Mouse (Mus musculus): ENCODE data around the gene Cpa2. TPM values are rescaled to one million over a fixed set of nuclear protein-coding genes. Genes with fewer than 3 reads are reported as not detected.

Gene Cpa2
- total and polyA plus RNA-seq, 3 experiments, result 0.12 to 0.43 TPM; not detected in 1

DNA sequence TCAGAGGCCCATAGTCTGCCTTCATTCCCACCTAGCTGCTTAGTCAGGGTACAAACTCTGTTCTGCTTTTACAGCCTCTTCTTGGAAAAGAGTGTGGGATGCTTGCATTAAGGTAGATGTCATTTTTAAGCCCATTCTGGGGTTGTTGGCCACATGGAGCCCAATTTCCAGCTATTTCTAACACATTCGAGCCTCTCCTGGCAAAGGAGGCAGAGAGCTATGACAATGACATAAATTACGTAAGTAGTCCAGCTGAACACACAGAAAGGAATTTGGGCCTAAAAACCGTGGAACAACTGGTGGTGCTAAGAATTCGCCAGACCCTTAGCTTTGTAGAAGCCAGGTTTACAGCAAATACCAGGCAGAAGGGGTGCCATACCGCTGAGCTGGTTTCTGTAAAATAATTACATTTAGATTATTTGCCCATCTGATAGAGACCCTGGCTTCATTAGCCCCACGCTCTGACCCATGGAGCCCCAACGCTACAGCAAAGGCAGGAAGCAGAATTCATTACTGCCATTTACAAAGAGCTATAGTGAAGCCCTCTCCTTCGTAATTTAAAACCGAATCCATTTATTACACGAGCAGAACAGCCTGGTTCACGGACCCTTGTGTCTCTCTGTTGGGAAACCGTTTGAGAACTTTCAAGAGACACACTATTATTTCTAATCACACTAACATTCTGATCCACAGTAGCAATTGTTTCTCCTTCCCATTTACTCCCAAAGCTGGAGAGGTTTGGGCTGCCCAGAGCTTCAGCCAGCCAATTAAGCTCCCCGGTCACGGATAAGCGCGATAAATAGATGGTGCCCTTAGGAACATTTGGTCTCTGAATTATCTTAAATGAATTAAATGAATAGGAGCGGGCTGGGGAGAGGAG lies 38.8 kb downstream of the Cpa2 start:
- Histone ChIP-seq H3K9me3 (replicated peaks; ENCODE audit: insufficient read depth, low read length) (no peaks in the 10 kb centered on the region), H3K27me3 (ENCODE audit: control insufficient read depth in 1 of 2, insufficient read depth in 2 of 2, low read length in 2 of 2) (peaks cover 0 to 1% of the 10 kb centered on the region in 2 experiments; a peak in 2 of 4 replicates), H3K27ac (ENCODE audit: control insufficient read depth, low read depth, low read length) (no peak overlapping the region), H3K9ac (ENCODE audit: control insufficient read depth, low read depth, low read length, poor library complexity, severe bottlenecking) (no peak overlapping the region), H3K79me2 (ENCODE audit: control insufficient read depth, insufficient read depth, low read length, poor library complexity) (no peaks in the 10 kb centered on the region), H3K4me1 (ENCODE audit: control insufficient read depth in 1 of 2, insufficient read depth in 2 of 2, low read length in 2 of 2) (no peaks in the 10 kb centered on the region), H3K4me3 (ENCODE audit: control insufficient read depth in 1 of 2, insufficient read depth in 1 of 2, low read depth in 2 of 2, low read length in 2 of 2) (no peak overlapping the region), H3K36me3 (ENCODE audit: control insufficient read depth in 1 of 2, insufficient read depth in 2 of 2, low read length in 2 of 2) (no peaks in the 10 kb centered on the region)
- DNase-seq (ENCODE audit: low read depth, low spot score), result no peak
- TF ChIP-seq EP300 (IDR thresholded peaks at IDR 0.05; ENCODE audit: low read depth in 1 of 2, low read length in 2 of 2) (no peak), ZMIZ1 (IDR thresholded peaks at IDR 0.05; ENCODE audit: low read depth, low read length) (no peak), TBP (IDR thresholded peaks at IDR 0.05; ENCODE audit: low read depth, low read length) (no peak), CHD2 (IDR thresholded peaks at IDR 0.05; ENCODE audit: low read length) (no peak), KAT2A (conservative IDR thresholded peaks at IDR 0.05; ENCODE audit: low read depth, low read length) (no peak), UBTF (IDR thresholded peaks at IDR 0.05; ENCODE audit: borderline replicate concordance, insufficient read depth, low read depth, low read length) (no peak), MAFK (IDR thresholded peaks at IDR 0.05; ENCODE audit: borderline replicate concordance, low read depth, low read length) (no peak), GABPA (IDR thresholded peaks at IDR 0.05; ENCODE audit: low read depth, low read length) (no peak)

DNA sequence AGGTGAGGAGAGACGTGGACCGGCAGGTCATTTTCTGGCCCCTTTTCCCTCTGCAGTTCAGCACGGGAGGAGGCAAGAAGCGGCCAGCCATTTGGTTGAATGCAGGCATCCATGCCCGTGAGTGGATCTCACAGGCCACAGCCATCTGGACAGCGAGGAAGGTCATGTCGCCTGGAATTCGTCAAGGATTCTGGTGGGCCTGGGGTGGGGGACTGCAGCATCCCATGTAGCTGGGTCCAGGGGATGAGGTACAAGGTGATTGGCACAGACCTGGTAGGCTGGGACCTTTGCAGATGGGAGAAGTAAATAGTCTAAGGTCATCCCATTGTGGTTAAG lies 39.4 kb downstream of the Cpa2 start:
- no peaks in the 10 kb centered on the region for H3K9me3 ChIP-seq (replicated peaks; ENCODE audit: insufficient read depth, low read length)
- DNase-seq (ENCODE audit: low read depth, low spot score), result no peak
- H3K79me2 ChIP-seq (ENCODE audit: control insufficient read depth, insufficient read depth, low read length, poor library complexity), result no peaks in the 10 kb centered on the region
- no peaks in the 10 kb centered on the region for H3K4me1 ChIP-seq (ENCODE audit: control insufficient read depth in 1 of 2, insufficient read depth in 2 of 2, low read length in 2 of 2)
- TF ChIP-seq CHD2 (IDR thresholded peaks at IDR 0.05; ENCODE audit: low read length), result no peak
- TF ChIP-seq TCF12 (IDR thresholded peaks at IDR 0.05; ENCODE audit: low read depth, low read length), result no peak
- TF ChIP-seq MYB (IDR thresholded peaks at IDR 0.05; ENCODE audit: low read depth, low read length), result no peak
- no peak for TF ChIP-seq ZMIZ1 (IDR thresholded peaks at IDR 0.05; ENCODE audit: low read depth, low read length)
- no peak for TF ChIP-seq MEF2A (IDR thresholded peaks at IDR 0.05; ENCODE audit: extremely low read depth, insufficient replicate concordance, low read depth, low read length, poor library complexity, severe bottlenecking)
- peaks cover 0 to 1% of the 10 kb centered on the region in 2 experiments; a peak in 2 of 4 replicates for H3K27me3 ChIP-seq (ENCODE audit: control insufficient read depth in 1 of 2, insufficient read depth in 2 of 2, low read length in 2 of 2)
- no peak overlapping the region for H3K4me3 ChIP-seq (ENCODE audit: control insufficient read depth in 1 of 2, insufficient read depth in 1 of 2, low read depth in 2 of 2, low read length in 2 of 2)
- no peaks in the 10 kb centered on the region for H3K36me3 ChIP-seq (ENCODE audit: control insufficient read depth in 1 of 2, insufficient read depth in 2 of 2, low read length in 2 of 2)
- H3K9ac ChIP-seq (ENCODE audit: control insufficient read depth, low read depth, low read length, poor library complexity, severe bottlenecking), result no peak overlapping the region
- no peak overlapping the region for H3K27ac ChIP-seq (ENCODE audit: control insufficient read depth, low read depth, low read length)

DNA sequence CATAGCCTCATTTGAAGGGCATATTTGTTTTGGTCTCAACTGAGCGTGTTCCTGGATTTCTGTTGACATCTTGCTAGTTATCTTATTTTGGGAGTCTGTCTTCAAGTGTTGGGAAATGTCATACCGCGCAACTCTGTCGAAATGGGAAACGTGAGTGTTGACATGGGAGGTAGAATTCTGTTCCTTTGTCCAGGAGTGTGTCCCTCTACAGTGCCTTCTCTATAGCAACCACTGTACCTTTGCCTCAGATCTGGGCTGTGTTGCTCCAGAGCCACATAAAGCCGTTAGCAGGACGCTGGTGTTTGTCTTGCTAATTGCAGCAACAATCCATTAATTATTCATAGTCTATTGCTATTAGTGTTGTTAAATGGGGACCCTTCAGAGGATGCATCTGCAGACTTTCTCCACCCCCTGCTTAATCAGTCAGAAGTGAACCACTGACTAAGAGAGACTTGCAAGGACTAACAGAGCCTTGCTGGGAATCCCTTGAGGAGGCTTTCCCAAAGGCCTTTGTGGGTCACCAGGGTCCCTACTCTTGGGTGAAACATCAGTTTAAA lies 45.6 kb downstream of the Cpa2 start:
- Histone ChIP-seq H3K79me2 (ENCODE audit: control insufficient read depth, insufficient read depth, low read length, poor library complexity) (no peaks in the 10 kb centered on the region), H3K36me3 (ENCODE audit: control insufficient read depth in 1 of 2, insufficient read depth in 2 of 2, low read length in 2 of 2) (no peaks in the 10 kb centered on the region), H3K4me3 (ENCODE audit: control insufficient read depth in 1 of 2, insufficient read depth in 1 of 2, low read depth in 2 of 2, low read length in 2 of 2) (no peak overlapping the region), H3K4me1 (ENCODE audit: control insufficient read depth in 1 of 2, insufficient read depth in 2 of 2, low read length in 2 of 2) (peaks cover 0 to 3% of the 10 kb centered on the region in 2 experiments; a peak in 1 of 4 replicates), H3K9me3 (replicated peaks; ENCODE audit: insufficient read depth, low read length) (no peaks in the 10 kb centered on the region), H3K27me3 (ENCODE audit: control insufficient read depth in 1 of 2, insufficient read depth in 2 of 2, low read length in 2 of 2) (peaks cover 2 to 3% of the 10 kb centered on the region in 2 experiments; a peak in 3 of 4 replicates), H3K27ac (ENCODE audit: control insufficient read depth, low read depth, low read length) (no peak overlapping the region), H3K9ac (ENCODE audit: control insufficient read depth, low read depth, low read length, poor library complexity, severe bottlenecking) (no peak overlapping the region)
- TF ChIP-seq MYB (IDR thresholded peaks at IDR 0.05; ENCODE audit: low read depth, low read length), result no peak
- TF ChIP-seq CTCF (IDR thresholded peaks at IDR 0.05 in 2 of 3, conservative IDR thresholded peaks at IDR 0.05 in 1 of 3; ENCODE audit: control insufficient read depth in 1 of 3, insufficient read depth in 1 of 3, low read depth in 2 of 3, low read length in 3 of 3, poor library complexity in 1 of 3, severe bottlenecking in 1 of 3), result no peak
- TF ChIP-seq TCF12 (IDR thresholded peaks at IDR 0.05; ENCODE audit: low read depth, low read length), result no peak
- no peak for TF ChIP-seq JUND (IDR thresholded peaks at IDR 0.05; ENCODE audit: low read depth, low read length)
- no peak for TF ChIP-seq SIN3A (IDR thresholded peaks at IDR 0.05; ENCODE audit: low read length)
- no peak for TF ChIP-seq ZKSCAN1 (IDR thresholded peaks at IDR 0.05; ENCODE audit: low read depth, low read length)
- TF ChIP-seq ZNF384 (IDR thresholded peaks at IDR 0.05; ENCODE audit: low read depth, low read length), result no peak
- TF ChIP-seq MXI1 (IDR thresholded peaks at IDR 0.05; ENCODE audit: low read depth, low read length), result no peak
- TF ChIP-seq TAL1 (IDR thresholded peaks at IDR 0.05; ENCODE audit: low read length), result no peak
- no peak for TF ChIP-seq CHD1 (IDR thresholded peaks at IDR 0.05; ENCODE audit: low read depth, low read length)
- no peak for TF ChIP-seq UBTF (IDR thresholded peaks at IDR 0.05; ENCODE audit: borderline replicate concordance, insufficient read depth, low read depth, low read length)
- no peak for TF ChIP-seq MAFK (IDR thresholded peaks at IDR 0.05; ENCODE audit: borderline replicate concordance, low read depth, low read length)
- TF ChIP-seq POLR2AphosphoS2 (IDR thresholded peaks at IDR 0.05; ENCODE audit: low read length), result no peak
- DNase-seq (ENCODE audit: low read depth, low spot score), result no peak
